Mouse (Mus musculus) liver, embryonic 12.5 days (tissue): Measurements from ENCODE around the gene Slc35g3. TPM values are rescaled to one million over a fixed set of nuclear protein-coding genes. Genes with fewer than 3 reads are reported as not detected.
A peak's percentile ranks its signal among the peaks of the same experiment; 100 is the strongest.

Experiments used
- ATAC-seq: fragments of 200-750 bp; cut with Nextera tagmentation; 2 replicates; pipeline ENCODE4 v1.8.0; 2017; ENCODE audit warnings: moderate number of reproducible peaks, mild to moderate bottlenecking, moderate library complexity
- H3K27ac ChIP-seq: fragments of 300-500 bp; sonication (generic); 2 replicates; pipeline ENCODE4 v1.5.1; 2016; ENCODE audit warnings: mild to moderate bottlenecking
- H3K27me3 ChIP-seq: fragments of 300-500 bp; sonication (generic); replicated peaks from 2 replicates; pipeline ENCODE4 v1.6.1; 2016; ENCODE audit warnings: mild to moderate bottlenecking, moderate library complexity
- H3K36me3 ChIP-seq: fragments of 300-500 bp; sonication (generic); 2 replicates; pipeline ENCODE4 v1.6.1; 2016; ENCODE audit warnings: mild to moderate bottlenecking, moderate library complexity
- H3K4me1 ChIP-seq: fragments of 300-500 bp; sonication (generic); 2 replicates; pipeline ENCODE4 v1.6.1; 2016
- H3K4me2 ChIP-seq: fragments of 300-500 bp; sonication (generic); 2 replicates; pipeline ENCODE4 v1.6.1; 2016; ENCODE audit warnings: mild to moderate bottlenecking, moderate library complexity
- H3K4me3 ChIP-seq: fragments of 300-500 bp; sonication (generic); 2 replicates; pipeline ENCODE4 v1.5.1; 2016; ENCODE audit warnings: mild to moderate bottlenecking, moderate library complexity
- H3K9ac ChIP-seq: fragments of 300-500 bp; sonication (generic); 2 replicates; pipeline ENCODE4 v1.6.1; 2016; ENCODE audit warnings: mild to moderate bottlenecking, moderate library complexity
- H3K9me3 ChIP-seq: fragments of 300-500 bp; sonication (generic); replicated peaks from 2 replicates; pipeline ENCODE4 v1.6.1; 2016; ENCODE audit warnings: mild to moderate bottlenecking, moderate library complexity
- WGBS: fragments of 180-500 bp; shearing (Covaris S2); methylation state at CpG from one replicate; pipeline ENCODE4 v1.1.7; 2016; ENCODE audit not compliant: insufficient replicate concordance; 5-methylcytosine and 5-hydroxymethylcytosine counted together
- polyA plus RNA-seq: library from polyadenylated mRNA; unstranded; fragments of >200 nt; fragmentation: Nextera tagmentation; extraction: Ambion mirVana; gene quantifications from 2 replicates; pipeline ENCODE4 v1.2.1, GENCODE M21; 2016

Slc35g3 gene
- polyA plus RNA-seq, 1 experiment from 2014 or later: not detected

DNA sequence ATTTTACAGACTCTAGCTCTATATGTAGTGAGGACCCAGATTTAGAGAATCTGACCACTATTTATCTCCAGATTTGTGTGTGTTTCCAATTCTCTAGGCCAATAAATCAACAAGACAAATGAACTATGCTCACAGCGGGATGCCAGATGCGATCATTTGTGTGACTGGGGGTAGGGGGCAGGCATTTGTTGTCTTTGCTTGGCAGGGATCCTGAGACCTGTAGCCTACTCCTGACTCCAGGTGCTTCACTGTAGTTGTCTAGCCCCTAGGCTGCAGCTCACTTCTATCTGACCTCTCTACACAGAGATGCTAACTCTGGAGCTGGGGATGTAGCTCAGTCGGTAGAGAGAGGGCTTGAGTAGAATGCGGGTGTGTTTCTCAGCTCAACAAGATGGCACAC, 20.1 kb upstream of the Slc35g3 start:
- Histone ChIP-seq H3K27me3 (peaks cover 58% of the 10 kb centered on the region), H3K4me1 (peaks cover 20% of the 10 kb centered on the region), H3K27ac (no peak overlapping the region), H3K36me3 (peaks cover 6% of the 10 kb centered on the region; the same call in 1 of the 2 replicates), H3K9ac (no peak overlapping the region), H3K9me3 (no peaks in the 10 kb centered on the region), H3K4me3 (no peak overlapping the region), H3K4me2 (no peak overlapping the region)
- no peak for ATAC-seq
- 46% methylated on average over 4 of the region's 4 CpGs for WGBS

DNA sequence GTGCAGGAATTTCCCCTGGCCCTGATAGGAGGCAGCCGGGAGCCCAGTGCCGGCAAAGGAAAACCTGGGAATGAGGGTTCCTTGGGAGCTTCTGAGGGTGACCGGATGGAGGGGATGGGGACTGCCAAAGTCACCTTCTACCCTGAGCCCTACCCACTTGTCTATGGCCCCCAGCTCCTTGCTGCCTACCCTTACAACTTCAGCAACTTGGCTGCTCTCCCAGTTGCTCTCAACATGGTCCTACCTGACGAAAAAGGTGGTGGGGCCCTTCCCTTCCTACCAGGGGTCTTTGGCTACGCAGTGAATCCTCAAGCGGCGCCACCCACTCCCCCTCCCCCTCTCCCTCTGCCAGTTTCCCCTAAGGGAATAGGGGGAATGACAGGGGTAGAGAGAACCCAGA, 17.2 kb upstream of the Slc35g3 start:
- no peak overlapping the region for H3K4me3 ChIP-seq
- H3K9ac ChIP-seq: no peak overlapping the region
- H3K27me3 ChIP-seq: peaks cover 81% of the 10 kb centered on the region
- H3K4me1 ChIP-seq: peaks cover 5% of the 10 kb centered on the region; the same call in 1 of the 2 replicates
- no peak overlapping the region for H3K27ac ChIP-seq
- no peak for ATAC-seq
- H3K9me3 ChIP-seq: no peaks in the 10 kb centered on the region
- WGBS: 49% methylated on average over 7 of the region's 7 CpGs
- H3K36me3 ChIP-seq: peaks cover 11% of the 10 kb centered on the region; the same call in 1 of the 2 replicates
- no peak overlapping the region for H3K4me2 ChIP-seq

DNA sequence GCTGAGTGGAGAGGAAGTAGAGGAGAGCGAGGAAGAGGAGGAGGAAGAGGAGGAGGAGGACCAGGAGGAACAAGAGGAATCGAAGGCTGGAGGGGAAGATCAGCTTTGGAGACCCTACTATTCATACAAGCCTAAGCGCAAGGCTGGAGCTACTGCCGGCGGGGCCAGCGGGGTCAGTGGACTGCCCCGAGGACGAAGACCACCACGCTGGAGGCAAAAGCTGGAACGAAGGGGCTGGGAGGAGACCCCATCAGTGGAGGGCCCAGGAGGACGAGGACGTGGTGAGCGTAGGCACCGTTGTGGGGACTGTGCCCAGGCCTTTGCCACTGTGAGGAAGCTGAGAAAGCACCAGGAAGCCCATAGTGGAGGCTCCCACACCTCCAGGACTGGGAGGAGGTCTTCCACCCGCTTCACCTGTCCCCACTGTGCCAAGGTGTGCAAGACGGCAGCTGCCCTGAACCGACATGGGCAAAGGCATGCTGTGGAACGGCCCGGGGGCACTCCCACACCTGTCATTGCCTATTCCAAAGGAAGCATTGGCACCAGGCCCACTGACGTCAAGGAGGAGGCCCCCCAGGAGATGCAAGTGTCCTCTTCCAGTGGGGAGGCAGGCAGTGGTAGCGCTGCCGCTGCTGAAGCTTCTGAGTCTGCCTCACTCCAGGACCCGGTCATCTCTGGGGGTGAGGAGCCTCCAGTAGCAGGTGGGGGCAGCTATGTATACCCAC, 16.7 kb upstream of the Slc35g3 start:
- H3K4me1 ChIP-seq: peaks cover 5% of the 10 kb centered on the region; the same call in 1 of the 2 replicates
- peaks cover 81% of the 10 kb centered on the region for H3K27me3 ChIP-seq
- WGBS: 53% methylated on average over 23 of the region's 23 CpGs
- no peak overlapping the region for H3K4me3 ChIP-seq
- no peak overlapping the region for H3K9ac ChIP-seq
- ATAC-seq: no peak
- no peak overlapping the region for H3K27ac ChIP-seq
- H3K9me3 ChIP-seq: no peaks in the 10 kb centered on the region
- H3K36me3 ChIP-seq: peaks cover 11% of the 10 kb centered on the region; the same call in 1 of the 2 replicates
- no peak overlapping the region for H3K4me2 ChIP-seq

DNA sequence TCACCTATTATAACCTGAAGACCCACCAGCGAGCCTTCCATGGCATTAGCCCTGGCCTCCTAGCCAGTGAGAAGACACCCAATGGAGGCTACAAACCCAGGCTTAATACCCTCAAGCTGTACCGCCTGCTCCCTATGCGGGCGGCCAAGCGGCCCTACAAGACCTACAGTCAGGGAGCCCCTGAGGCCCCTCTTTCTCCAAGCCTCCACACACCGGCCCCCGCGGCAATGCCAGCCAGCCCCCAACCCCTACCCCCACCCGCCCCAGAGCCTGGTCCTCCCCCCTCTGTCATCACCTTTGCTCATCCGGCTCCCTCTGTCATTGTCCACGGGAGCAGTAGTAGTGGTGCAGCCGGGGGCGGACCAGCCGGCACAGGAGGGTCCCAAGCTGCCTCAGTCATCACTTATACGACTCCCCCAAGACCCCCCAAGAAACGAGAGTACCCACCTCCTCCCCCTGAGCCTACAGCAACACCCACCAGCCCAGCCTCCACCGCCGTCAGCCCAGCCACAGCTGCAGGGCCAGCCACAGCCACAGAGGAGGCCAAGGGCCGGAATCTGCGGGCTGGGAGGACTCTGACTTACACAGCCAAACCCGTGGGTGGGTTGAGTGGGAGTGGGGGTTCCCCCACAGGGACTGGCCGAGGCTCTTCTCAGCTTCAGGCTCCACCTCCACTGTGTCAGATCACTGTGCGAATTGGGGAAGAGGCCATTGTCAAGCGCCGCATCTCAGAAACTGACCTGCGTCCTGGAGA, 15.9 kb upstream of the Slc35g3 start:
- 51% methylated on average over 26 of the region's 26 CpGs for WGBS
- Histone ChIP-seq H3K27ac (no peak overlapping the region), H3K36me3 (peaks cover 11% of the 10 kb centered on the region; the same call in 1 of the 2 replicates), H3K9ac (no peak overlapping the region), H3K9me3 (no peaks in the 10 kb centered on the region), H3K4me3 (no peak overlapping the region), H3K27me3 (peaks cover 76% of the 10 kb centered on the region), H3K4me2 (no peak overlapping the region), H3K4me1 (peaks cover 5% of the 10 kb centered on the region; the same call in 1 of the 2 replicates)
- ATAC-seq: no peak

DNA sequence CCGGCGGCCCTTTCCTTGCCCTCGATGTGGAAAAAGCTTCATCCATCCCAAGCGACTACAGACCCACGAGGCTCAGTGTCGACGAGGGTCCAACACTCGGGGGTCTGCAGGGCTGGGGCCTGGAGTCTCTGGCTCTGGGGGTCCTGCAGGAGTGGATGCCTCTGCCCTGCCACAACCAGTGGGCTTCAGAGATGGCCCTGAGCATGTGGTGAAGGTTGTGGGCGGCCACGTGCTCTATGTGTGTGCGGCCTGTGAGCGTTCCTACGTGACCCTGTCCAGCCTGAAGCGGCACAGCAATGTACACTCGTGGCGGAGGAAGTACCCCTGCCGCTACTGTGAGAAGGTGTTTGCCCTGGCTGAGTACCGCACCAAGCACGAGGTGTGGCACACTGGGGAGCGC, 14.7 kb upstream of the Slc35g3 start:
- WGBS: 78% methylated on average over 20 of the region's 20 CpGs
- Histone ChIP-seq H3K9ac (no peak overlapping the region), H3K4me1 (peaks cover 5% of the 10 kb centered on the region; the same call in 1 of the 2 replicates), H3K36me3 (peaks cover 11% of the 10 kb centered on the region; the same call in 1 of the 2 replicates), H3K4me3 (no peak overlapping the region), H3K27ac (no peak overlapping the region), H3K9me3 (no peaks in the 10 kb centered on the region), H3K27me3 (peaks cover 65% of the 10 kb centered on the region), H3K4me2 (no peak overlapping the region)
- no peak for ATAC-seq

DNA sequence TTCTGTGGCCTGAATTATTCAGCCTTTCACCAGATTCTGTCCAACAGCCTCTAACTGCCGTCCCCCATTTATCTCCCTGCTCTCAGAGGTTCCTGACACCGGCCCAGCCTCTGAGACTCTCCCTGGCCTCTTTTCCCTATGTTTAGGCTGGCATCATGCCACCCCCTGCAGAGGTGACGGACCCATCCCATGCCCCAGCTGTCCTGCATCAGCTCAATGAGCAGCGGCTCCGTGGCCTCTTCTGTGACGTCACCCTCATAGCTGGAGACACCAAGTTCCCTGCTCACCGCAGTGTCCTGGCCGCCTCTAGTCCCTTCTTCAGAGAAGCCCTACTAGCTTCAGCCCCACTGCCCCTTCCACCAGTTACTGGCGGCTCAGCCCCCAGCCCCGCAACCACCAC, 13.9 kb upstream of the Slc35g3 start:
- 54% methylated on average over 10 of the region's 10 CpGs for WGBS
- Histone ChIP-seq H3K27me3 (peaks cover 62% of the 10 kb centered on the region), H3K9me3 (no peaks in the 10 kb centered on the region), H3K27ac (no peak overlapping the region), H3K9ac (no peak overlapping the region), H3K36me3 (peaks cover 11% of the 10 kb centered on the region; the same call in 1 of the 2 replicates), H3K4me1 (peaks cover 5% of the 10 kb centered on the region; the same call in 1 of the 2 replicates), H3K4me2 (no peak overlapping the region), H3K4me3 (no peak overlapping the region)
- no peak for ATAC-seq

DNA sequence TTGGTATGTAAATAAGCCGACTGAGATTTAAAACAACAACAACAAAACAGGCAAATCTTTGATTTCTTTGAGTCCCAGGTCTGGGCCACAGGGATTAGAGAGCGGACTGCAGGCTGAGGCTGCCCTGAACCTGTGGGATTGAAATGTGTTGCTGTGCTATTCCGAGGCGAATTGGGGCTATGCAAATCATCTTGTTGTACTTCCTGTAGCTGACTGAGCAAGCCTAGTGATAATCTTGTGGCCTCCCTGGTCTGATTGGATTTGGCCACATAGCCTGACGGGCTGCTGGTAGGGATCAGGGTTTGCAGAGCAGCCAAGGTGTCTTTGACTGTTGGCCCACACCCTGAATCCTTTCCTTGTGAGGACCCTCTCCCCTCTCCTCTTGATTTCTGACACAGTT, 13.2 kb upstream of the Slc35g3 start:
- H3K9ac ChIP-seq: no peak overlapping the region
- peaks cover 5% of the 10 kb centered on the region; the same call in 1 of the 2 replicates for H3K4me1 ChIP-seq
- no peaks in the 10 kb centered on the region for H3K9me3 ChIP-seq
- ATAC-seq: no peak
- no peak overlapping the region for H3K4me2 ChIP-seq
- H3K27me3 ChIP-seq: peaks cover 54% of the 10 kb centered on the region
- H3K36me3 ChIP-seq: peaks cover 11% of the 10 kb centered on the region; the same call in 1 of the 2 replicates
- no peak overlapping the region for H3K27ac ChIP-seq
- no peak overlapping the region for H3K4me3 ChIP-seq
- 32% methylated on average over 5 of the region's 5 CpGs for WGBS

DNA sequence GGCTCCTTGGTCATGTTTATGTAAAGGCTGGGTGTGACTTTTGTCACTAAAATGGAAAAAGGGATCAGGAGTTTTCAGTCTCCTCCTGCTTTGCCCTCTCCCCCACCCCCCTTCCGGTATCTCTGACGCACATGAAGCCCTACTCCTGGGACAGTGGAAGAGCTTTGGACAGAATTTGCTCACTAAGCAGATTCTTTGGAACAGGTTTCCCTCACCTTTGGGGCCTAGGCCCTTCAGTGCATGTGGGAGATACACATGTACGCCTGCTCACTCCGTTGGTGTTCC, 5.8 kb upstream of the Slc35g3 start:
- Histone ChIP-seq H3K4me1 (peaks cover 34% of the 10 kb centered on the region), H3K4me3 (no peak overlapping the region), H3K27ac (peak overlapping the region; percentile 31; the same call in 1 of the 2 replicates), H3K4me2 (peak overlapping the region; percentile 97; the same call in 1 of the 2 replicates), H3K9ac (no peak overlapping the region; the same call in 1 of the 2 replicates), H3K27me3 (0 out of 2 replicates have a peak, but pooled peaks cover 20% of the 10 kb centered on the region), H3K9me3 (no peaks in the 10 kb centered on the region), H3K36me3 (no peaks in the 10 kb centered on the region)
- no peak for ATAC-seq
- WGBS: 66% methylated on average over 4 of the region's 4 CpGs

DNA sequence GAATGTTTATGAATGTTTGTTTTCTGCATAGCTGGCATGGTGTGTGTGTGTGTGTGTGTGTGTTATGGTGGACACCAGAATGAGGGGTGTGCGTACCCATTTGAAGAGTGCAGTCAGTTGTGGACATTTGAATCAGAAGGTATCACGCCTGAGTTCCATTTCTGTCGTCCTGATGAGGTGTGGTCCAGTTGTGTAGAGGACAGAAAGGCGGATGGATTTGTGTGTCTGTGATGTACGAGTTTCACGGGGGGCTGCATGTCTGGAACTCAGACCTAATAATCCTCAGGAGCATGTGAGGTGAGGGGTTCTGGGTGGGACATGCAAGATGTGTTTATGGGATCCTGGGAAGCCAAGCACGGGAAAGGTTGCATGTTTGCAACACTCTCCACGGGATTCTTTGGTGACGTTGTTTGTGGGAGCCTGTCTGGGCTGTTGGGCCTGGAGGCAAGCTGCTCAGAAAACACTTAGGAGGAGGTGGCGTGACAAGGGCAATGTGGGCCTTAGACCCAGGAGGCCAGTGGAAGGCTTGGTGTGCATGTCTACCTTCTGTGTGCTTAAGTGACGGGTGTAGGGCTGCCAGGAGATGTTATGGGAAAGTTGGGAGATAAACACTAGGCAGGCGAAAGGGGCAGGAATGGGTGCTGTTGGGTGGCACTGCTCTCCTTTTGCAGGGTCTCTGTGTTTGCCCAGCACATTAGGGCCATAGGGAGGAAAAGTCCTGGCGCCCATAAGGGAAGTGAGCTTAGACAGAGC, 5.3 kb upstream of the Slc35g3 start:
- 73% methylated on average over 13 of the region's 13 CpGs for WGBS
- no peaks in the 10 kb centered on the region for H3K9me3 ChIP-seq
- H3K4me3 ChIP-seq: peak overlapping the region; percentile 71
- H3K4me2 ChIP-seq: peak overlapping the region; percentile 97
- peaks cover 34% of the 10 kb centered on the region for H3K4me1 ChIP-seq
- H3K27me3 ChIP-seq: 0 out of 2 replicates have a peak, but pooled peaks cover 20% of the 10 kb centered on the region
- no peak for ATAC-seq
- no peak overlapping the region; the same call in none of the 2 replicates for H3K9ac ChIP-seq
- peak overlapping the region; percentile 77; the same call in 1 of the 2 replicates for H3K27ac ChIP-seq
- H3K36me3 ChIP-seq: no peaks in the 10 kb centered on the region

DNA sequence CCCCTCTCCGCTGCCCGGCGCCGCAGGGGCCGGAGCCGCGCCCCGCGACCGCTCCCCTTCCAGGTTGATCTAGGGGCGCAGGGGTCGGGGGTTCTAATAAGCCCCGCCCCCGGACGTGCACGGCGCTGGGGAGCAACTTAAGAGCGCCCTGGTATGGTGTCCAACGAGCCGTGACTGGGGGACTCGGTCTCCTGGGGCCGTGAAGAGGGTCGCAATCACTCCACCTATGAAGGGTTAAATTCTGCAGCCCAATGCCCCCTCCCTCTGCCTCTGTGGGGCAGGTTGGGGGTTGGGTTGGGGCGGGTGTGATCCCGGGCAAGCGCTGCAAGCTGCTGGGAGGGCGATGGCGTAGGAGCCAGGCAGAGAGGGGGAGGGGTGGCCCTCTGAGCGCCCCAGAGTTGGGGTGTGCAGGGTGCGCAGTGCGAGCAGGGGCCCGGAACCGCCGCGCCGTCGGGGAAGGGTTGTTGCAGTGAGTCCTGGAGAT, 4.4 kb upstream of the Slc35g3 start:
- WGBS: 2% methylated on average over 30 of the region's 37 CpGs
- ATAC-seq: peak; percentile 75

More for the DNA sequence above, 4.4 kb upstream of the Slc35g3 start:
- Histone ChIP-seq H3K27ac (peak overlapping the region; percentile 77), H3K4me3 (peak overlapping the region; percentile 71), H3K27me3 (0 out of 2 replicates have a peak, but pooled peaks cover 20% of the 10 kb centered on the region), H3K4me1 (peaks cover 34% of the 10 kb centered on the region), H3K9ac (peak overlapping the region; percentile 82), H3K36me3 (no peaks in the 10 kb centered on the region), H3K4me2 (peak overlapping the region; percentile 97), H3K9me3 (no peaks in the 10 kb centered on the region)
